Mouse (Mus musculus): Measurements from ENCODE around the gene Gm38431. TPM values are rescaled to one million over a fixed set of nuclear protein-coding genes. Genes with fewer than 3 reads are reported as not detected.

The Gm38431 gene
- polyA plus RNA-seq, 1 experiment from 2014 or later: 1.9 TPM

MicroRNA genes within 50 kb of the gene (microRNA counts, 519-probe panel; counts per million panel counts)
- 2,894 counts per million, percentile 75 among the panel's probes with 10 or more counts for microRNA mmu-miR-1900

Small RNAs within 50 kb of the gene (microRNA-seq; reads per million reads assigned to microRNA genes)
- gene Mir1900 (not detected), gene Mir7082 (not detected)

Other genes with a start within 250 kb of the Gm38431 start
- 4.6 and 8.8 TPM in 2 replicates for gene A230050P20Rik, start 223.4 kb downstream of the Gm38431 start, polyA plus RNA-seq (2015; fragmentation: Nextera tagmentation; extraction: Ambion mirVana)
- 16.6 and 20.2 TPM in 2 replicates for gene Angptl6, start 212.3 kb downstream of the Gm38431 start, polyA plus RNA-seq (2015; fragmentation: Nextera tagmentation; extraction: Ambion mirVana)
- gene Ppan, start 203.8 kb downstream of the Gm38431 start, polyA plus RNA-seq (2015; fragmentation: Nextera tagmentation; extraction: Ambion mirVana): 59.6 and 60.4 TPM in 2 replicates
- 260 and 268 TPM in 2 replicates for gene Eif3g, start 193.4 kb downstream of the Gm38431 start, polyA plus RNA-seq (2015; fragmentation: Nextera tagmentation; extraction: Ambion mirVana)
- gene Dnmt1, start 132.1 kb downstream of the Gm38431 start, polyA plus RNA-seq (2015; fragmentation: Nextera tagmentation; extraction: Ambion mirVana): 85.3 and 88.9 TPM in 2 replicates
- 7.5 and 7.7 TPM in 2 replicates for gene S1pr2, start 115.2 kb downstream of the Gm38431 start, polyA plus RNA-seq (2015; fragmentation: Nextera tagmentation; extraction: Ambion mirVana)
- gene Mrpl4, start 89.3 kb downstream of the Gm38431 start, polyA plus RNA-seq (2015; fragmentation: Nextera tagmentation; extraction: Ambion mirVana): 109 and 113 TPM in 2 replicates
- gene Icam1, start 76.0 kb downstream of the Gm38431 start, polyA plus RNA-seq (2015; fragmentation: Nextera tagmentation; extraction: Ambion mirVana): 3.3 and 4.5 TPM in 2 replicates
- not detected in 2 replicates for gene Icam4, start 62.6 kb downstream of the Gm38431 start, polyA plus RNA-seq (2015; fragmentation: Nextera tagmentation; extraction: Ambion mirVana)
- gene Icam5, start 59.9 kb downstream of the Gm38431 start, polyA plus RNA-seq (2015; fragmentation: Nextera tagmentation; extraction: Ambion mirVana): 2.3 and 2.4 TPM in 2 replicates
- gene Zglp1, start 24.9 kb downstream of the Gm38431 start, polyA plus RNA-seq (2015; fragmentation: Nextera tagmentation; extraction: Ambion mirVana): 0.25 and 1.7 TPM in 2 replicates
- 1.2 and 1.4 TPM in 2 replicates for gene Gm49373, start 18.9 kb downstream of the Gm38431 start, polyA plus RNA-seq (2015; fragmentation: Nextera tagmentation; extraction: Ambion mirVana)
- gene Fdx1l, start 18.4 kb downstream of the Gm38431 start, polyA plus RNA-seq (2015; fragmentation: Nextera tagmentation; extraction: Ambion mirVana): 49.7 and 60.5 TPM in 2 replicates
- 37.4 and 38.8 TPM in 2 replicates for gene Raver1, start within 50 bp of the Gm38431 start, polyA plus RNA-seq (2015; fragmentation: Nextera tagmentation; extraction: Ambion mirVana)
- 10.4 and 13.7 TPM in 2 replicates for gene Tyk2, start 39.2 kb upstream of the Gm38431 start, polyA plus RNA-seq (2015; fragmentation: Nextera tagmentation; extraction: Ambion mirVana)
- gene Cdc37, start 58.0 kb upstream of the Gm38431 start, polyA plus RNA-seq (2015; fragmentation: Nextera tagmentation; extraction: Ambion mirVana): 213 and 234 TPM in 2 replicates
- gene Pde4a, start 73.7 kb upstream of the Gm38431 start, polyA plus RNA-seq (2015; fragmentation: Nextera tagmentation; extraction: Ambion mirVana): 24.9 and 32.0 TPM in 2 replicates
- gene Keap1, start 147.4 kb upstream of the Gm38431 start, polyA plus RNA-seq (2015; fragmentation: Nextera tagmentation; extraction: Ambion mirVana): 74.2 and 78.5 TPM in 2 replicates
- 2.6 and 2.8 TPM in 2 replicates for gene S1pr5, start 156.4 kb upstream of the Gm38431 start, polyA plus RNA-seq (2015; fragmentation: Nextera tagmentation; extraction: Ambion mirVana)
- 47.6 and 51.8 TPM in 2 replicates for gene Atg4d, start 173.3 kb upstream of the Gm38431 start, polyA plus RNA-seq (2015; fragmentation: Nextera tagmentation; extraction: Ambion mirVana)
- gene Kri1, start 196.0 kb upstream of the Gm38431 start, polyA plus RNA-seq (2015; fragmentation: Nextera tagmentation; extraction: Ambion mirVana): 18.3 and 20.1 TPM in 2 replicates
- gene Cdkn2d, start 199.4 kb upstream of the Gm38431 start, polyA plus RNA-seq (2015; fragmentation: Nextera tagmentation; extraction: Ambion mirVana): 85.1 and 97.7 TPM in 2 replicates
- 1.8 and 2.9 TPM in 2 replicates for gene Ap1m2, start 220.3 kb upstream of the Gm38431 start, polyA plus RNA-seq (2015; fragmentation: Nextera tagmentation; extraction: Ambion mirVana)
- gene Slc44a2, start 228.7 kb upstream of the Gm38431 start, polyA plus RNA-seq (2015; fragmentation: Nextera tagmentation; extraction: Ambion mirVana): 86.2 and 88.7 TPM in 2 replicates

Data from forebrain, embryonic 16.5 days (tissue).